Mouse (Mus musculus) kidney, postnatal 10 days (tissue): ENCODE data around the gene Grin3b.
A peak's percentile ranks its signal among the peaks of the same experiment; 100 is the strongest.

Experiments used
- DNase-seq: peaks from one replicate; pipeline ENCODE4 v3.0.0; 2021; ENCODE audit warnings: mixed read lengths

Grin3b gene

GRCm38 (mm10) chr10:79968181-79968580 is 2.3 kb upstream of the Grin3b start:
- no peak for DNase-seq

- peak; percentile 61 for DNase-seq
These were observed 1.4 kb upstream of the Grin3b start for GRCm38 (mm10) chr10:79969124-79969568.

GRCm38 (mm10) chr10:79971183-79971497 is 625 bp downstream of the Grin3b start:
- no peak for DNase-seq

- peak; percentile 76 for DNase-seq
These were observed 2.3 kb downstream of the Grin3b start for GRCm38 (mm10) chr10:79972831-79973230.

GRCm38 (mm10) chr10:79974087-79974486 is 3.6 kb downstream of the Grin3b start:
- DNase-seq: no peak

GRCm38 (mm10) chr10:79974668-79975067 is 4.2 kb downstream of the Grin3b start:
- no peak for DNase-seq

GRCm38 (mm10) chr10:79976071-79976721 is 5.7 kb downstream of the Grin3b start:
- no peak for DNase-seq

GRCm38 (mm10) chr10:79976722-79977107 is 6.2 kb downstream of the Grin3b start:
- DNase-seq: no peak

- DNase-seq: no peak
These were observed 6.8 kb downstream of the Grin3b start for GRCm38 (mm10) chr10:79977324-79977723.

GRCm38 (mm10) chr10:79978061-79978460 is 7.5 kb downstream of the Grin3b start:
- no peak for DNase-seq

GRCm38 (mm10) chr10:79979401-79980155 is 9.1 kb downstream of the Grin3b start:
- DNase-seq: no peak

- no peak for DNase-seq
These were observed 12.7 kb downstream of the Grin3b start for GRCm38 (mm10) chr10:79983205-79983604.

GRCm38 (mm10) chr10:79983670-79984069 is 13.2 kb downstream of the Grin3b start:
- peak; percentile 84 for DNase-seq

GRCm38 (mm10) chr10:79984195-79984816 is 13.8 kb downstream of the Grin3b start, which contains the start of gene Tmem259:
Gene Tmem259, minus strand, starts transcription at chr10:79984330.
- DNase-seq: peak; percentile 94

- DNase-seq: peak; percentile 98
These were observed 14.4 kb downstream of the Grin3b start for GRCm38 (mm10) chr10:79984871-79985270.

- peak; percentile 72 for DNase-seq
These were observed 15.1 kb downstream of the Grin3b start for GRCm38 (mm10) chr10:79985334-79986231.

- peak; percentile 49 for DNase-seq
These were observed 15.8 kb downstream of the Grin3b start for GRCm38 (mm10) chr10:79986232-79986878.

GRCm38 (mm10) chr10:79986963-79987362 is 16.4 kb downstream of the Grin3b start:
- peak; percentile 94 for DNase-seq

GRCm38 (mm10) chr10:79987771-79988505 is 17.4 kb downstream of the Grin3b start:
- DNase-seq: no peak

GRCm38 (mm10) chr10:79988506-79989271 is 18.2 kb downstream of the Grin3b start, which contains the start of gene Cnn2:
Gene Cnn2, plus strand, starts transcription at chr10:79988584.
- DNase-seq: peak; percentile 89
